Mouse (Mus musculus) liver, adult 2 months (tissue): ENCODE measurements around the gene Hba-a2. TPM values are rescaled to one million over a fixed set of nuclear protein-coding genes. Genes with fewer than 3 reads are reported as not detected.
"Not testable (repeated sequence)": the region's sequence is repeated elsewhere in the genome, so short reads cannot be mapped to it uniquely, and the experiment has no call there.

Experiments
- DNase-seq: peaks from one replicate; pipeline ENCODE4 v3.0.0-alpha.2; 2011; ENCODE audit warnings: low read depth, low spot score; ENCODE audit errors: extremely low read depth
- H3K27ac ChIP-seq: fragments of 200-500 bp; replicated peaks from 2 replicates; pipeline ENCODE4 v1.5.1; 2012; ENCODE audit warnings: low read depth, mild to moderate bottlenecking, control low read depth, inconsistent platforms, low read length; ENCODE audit not compliant: insufficient read depth
- H3K27me3 ChIP-seq: fragments of 200-500 bp; 2 replicates; pipeline ENCODE4 v1.6.1; 2012; ENCODE audit warnings: mild to moderate bottlenecking, moderate library complexity, low read length, inconsistent platforms; ENCODE audit not compliant: control insufficient read depth, insufficient read depth
- H3K36me3 ChIP-seq: fragments of 200-500 bp; 2 replicates; pipeline ENCODE4 v1.6.1; 2012; ENCODE audit warnings: low read length, inconsistent platforms; ENCODE audit not compliant: control insufficient read depth, insufficient read depth
- H3K4me1 ChIP-seq: fragments of 200-500 bp; 2 replicates; pipeline ENCODE4 v1.6.1; 2011; ENCODE audit warnings: low read length; ENCODE audit not compliant: control insufficient read depth, insufficient read depth
- H3K4me3 ChIP-seq: fragments of 200-500 bp; 2 replicates; pipeline ENCODE4 v1.5.1; 2011; ENCODE audit warnings: low read depth, mild to moderate bottlenecking, control low read depth, low read length, moderate library complexity; ENCODE audit not compliant: insufficient read depth
- H3K79me2 ChIP-seq: fragments of 200-500 bp; 2 replicates; pipeline ENCODE4 v1.6.1; 2012; ENCODE audit warnings: inconsistent platforms, mild to moderate bottlenecking, low read length, moderate library complexity; ENCODE audit not compliant: control insufficient read depth, insufficient read depth
- H3K9ac ChIP-seq: fragments of 200-500 bp; 2 replicates; pipeline ENCODE4 v1.6.1; 2012; ENCODE audit warnings: low read depth, mild to moderate bottlenecking, control low read depth, inconsistent platforms, low read length
- CTCF ChIP-seq: fragments of 200-500 bp; IDR thresholded peaks from 2 replicates; pipeline ENCODE4 v1.5.1; 2011; ENCODE audit warnings: low read depth, low read length, control low read depth
- POLR2A ChIP-seq: fragments of 200-500 bp; IDR thresholded peaks from 2 replicates; pipeline ENCODE4 v1.6.1; 2011; ENCODE audit warnings: low read length, control low read depth; ENCODE audit not compliant: insufficient read depth; ENCODE audit errors: extremely low read depth
- WGBS: fragments of 180-500 bp; shearing (Covaris S2); methylation state at CpG from one replicate; pipeline ENCODE4 v1.1.7; 2018; 5-methylcytosine and 5-hydroxymethylcytosine counted together
- polyA plus RNA-seq: library from polyadenylated mRNA; depleted of rRNA; stranded (reverse); fragments of >200 nt; gene quantifications from 2 replicates; pipeline ENCODE4 v1.2.3, GENCODE M21; 2012
- total RNA-seq: library from RNA; depleted of rRNA; stranded (reverse); fragments of >200 nt; gene quantifications from 2 replicates; pipeline ENCODE4 v1.2.3, GENCODE M21; 2014

Gene Hba-a2
- total and polyA plus RNA-seq, 2 experiments: 243 to 869 TPM

GRCm38 (mm10) chr11:32285031-32285775 is 11.1 kb upstream of the Hba-a2 start:
- Histone ChIP-seq H3K4me1 (no peaks in the 10 kb centered on the region), H3K27me3 (no peaks in the 10 kb centered on the region), H3K36me3 (no peaks in the 10 kb centered on the region), H3K27ac (no peak overlapping the region), H3K79me2 (no peaks in the 10 kb centered on the region), H3K9ac (no peak overlapping the region), H3K4me3 (no peak overlapping the region)
- TF ChIP-seq POLR2A (no peak), CTCF (no peak)
- 76% methylated on average over 7 of the region's 7 CpGs for WGBS
- no peak for DNase-seq

- H3K36me3 ChIP-seq, DNase-seq, H3K27me3 ChIP-seq, H3K4me3 ChIP-seq, H3K4me1 ChIP-seq, H3K9ac ChIP-seq, H3K79me2 ChIP-seq, H3K27ac ChIP-seq: not testable (repeated sequence)
Measured at GRCm38 (mm10) chr11:32285887-32286286, 10.4 kb upstream of the Hba-a2 start.

GRCm38 (mm10) chr11:32286695-32287492 is 9.4 kb upstream of the Hba-a2 start, which contains the start of gene Hbq1b:
Gene Hbq1b, plus strand, starts transcription at chr11:32286965.
- H3K27ac ChIP-seq, H3K4me3 ChIP-seq, H3K27me3 ChIP-seq, H3K9ac ChIP-seq, H3K36me3 ChIP-seq, H3K79me2 ChIP-seq, DNase-seq, H3K4me1 ChIP-seq: not testable (repeated sequence)
- peak; percentile 63 for TF ChIP-seq CTCF
- WGBS: 20% methylated on average over 31 of the region's 33 CpGs

- no peaks in the 10 kb centered on the region for H3K27me3 ChIP-seq
- WGBS: 62% methylated on average over 9 of the region's 9 CpGs
- no peaks in the 10 kb centered on the region for H3K36me3 ChIP-seq
- no peak overlapping the region for H3K9ac ChIP-seq
- no peak overlapping the region for H3K27ac ChIP-seq
- DNase-seq: no peak
- TF ChIP-seq POLR2A (no peak), CTCF (no peak)
- H3K4me1 ChIP-seq: no peaks in the 10 kb centered on the region
- H3K4me3 ChIP-seq: no peak overlapping the region
- no peaks in the 10 kb centered on the region for H3K79me2 ChIP-seq
Measured at GRCm38 (mm10) chr11:32287493-32287825, 8.8 kb upstream of the Hba-a2 start.

GRCm38 (mm10) chr11:32292819-32293218 is 3.5 kb upstream of the Hba-a2 start:
- not testable (repeated sequence) for H3K4me1 ChIP-seq, H3K4me3 ChIP-seq, H3K27me3 ChIP-seq, H3K27ac ChIP-seq, H3K9ac ChIP-seq, H3K79me2 ChIP-seq, DNase-seq, H3K36me3 ChIP-seq
- WGBS: 85% methylated on average over 4 of the region's 4 CpGs

GRCm38 (mm10) chr11:32293479-32293878 is 2.8 kb upstream of the Hba-a2 start:
- not testable (repeated sequence) for DNase-seq, H3K27ac ChIP-seq, H3K79me2 ChIP-seq, H3K4me3 ChIP-seq, H3K27me3 ChIP-seq, H3K9ac ChIP-seq, H3K4me1 ChIP-seq, H3K36me3 ChIP-seq
- WGBS: 50% methylated on average over 3 of the region's 3 CpGs

GRCm38 (mm10) chr11:32297417-32297816 is 1.1 kb downstream of the Hba-a2 start:
- not testable (repeated sequence) for H3K36me3 ChIP-seq, H3K79me2 ChIP-seq, H3K4me1 ChIP-seq, DNase-seq, H3K27ac ChIP-seq, H3K4me3 ChIP-seq, H3K9ac ChIP-seq, H3K27me3 ChIP-seq
- 29% methylated on average over 2 of the region's 2 CpGs for WGBS
